Mouse (Mus musculus) cortical plate, adult 2 months (tissue): ENCODE results near the gene Add3. TPM values are rescaled to one million over a fixed set of nuclear protein-coding genes. Genes with fewer than 3 reads are reported as not detected.

Experiments used
- H3K27ac ChIP-seq: fragments of 200-500 bp; 2 replicates; pipeline ENCODE4 v1.5.1; 2012; ENCODE audit warnings: low read length, control low read depth, inconsistent platforms; ENCODE audit not compliant: insufficient read depth
- H3K4me1 ChIP-seq: fragments of 200-500 bp; 2 replicates; pipeline ENCODE4 v1.6.1; 2011; ENCODE audit warnings: low read length; ENCODE audit not compliant: control insufficient read depth, insufficient read depth
- H3K4me3 ChIP-seq: fragments of 200-500 bp; 2 replicates; pipeline ENCODE4 v1.5.1; 2011; ENCODE audit warnings: mild to moderate bottlenecking, low read length, control low read depth; ENCODE audit not compliant: insufficient read depth
- CTCF ChIP-seq: fragments of 200-500 bp; IDR thresholded peaks from 2 replicates; pipeline ENCODE4 v1.5.1; 2011; ENCODE audit warnings: mild to moderate bottlenecking, control low read depth, low read length; ENCODE audit not compliant: insufficient read depth; ENCODE audit errors: extremely low read depth
- POLR2A ChIP-seq: fragments of 200-500 bp; IDR thresholded peaks from 2 replicates; pipeline ENCODE4 v1.6.1; 2011; ENCODE audit warnings: mild to moderate bottlenecking, low read length, control low read depth; ENCODE audit not compliant: insufficient read depth; ENCODE audit errors: extremely low read depth
- polyA plus RNA-seq: library from polyadenylated mRNA; depleted of rRNA; stranded (reverse); fragments of >200 nt; gene quantifications from 2 replicates; pipeline ENCODE4 v1.2.3, GENCODE M21; 2012; rRNA removed

Gene Add3
- 75.3 and 76.7 TPM in 2 replicates for polyA plus RNA-seq

DNA sequence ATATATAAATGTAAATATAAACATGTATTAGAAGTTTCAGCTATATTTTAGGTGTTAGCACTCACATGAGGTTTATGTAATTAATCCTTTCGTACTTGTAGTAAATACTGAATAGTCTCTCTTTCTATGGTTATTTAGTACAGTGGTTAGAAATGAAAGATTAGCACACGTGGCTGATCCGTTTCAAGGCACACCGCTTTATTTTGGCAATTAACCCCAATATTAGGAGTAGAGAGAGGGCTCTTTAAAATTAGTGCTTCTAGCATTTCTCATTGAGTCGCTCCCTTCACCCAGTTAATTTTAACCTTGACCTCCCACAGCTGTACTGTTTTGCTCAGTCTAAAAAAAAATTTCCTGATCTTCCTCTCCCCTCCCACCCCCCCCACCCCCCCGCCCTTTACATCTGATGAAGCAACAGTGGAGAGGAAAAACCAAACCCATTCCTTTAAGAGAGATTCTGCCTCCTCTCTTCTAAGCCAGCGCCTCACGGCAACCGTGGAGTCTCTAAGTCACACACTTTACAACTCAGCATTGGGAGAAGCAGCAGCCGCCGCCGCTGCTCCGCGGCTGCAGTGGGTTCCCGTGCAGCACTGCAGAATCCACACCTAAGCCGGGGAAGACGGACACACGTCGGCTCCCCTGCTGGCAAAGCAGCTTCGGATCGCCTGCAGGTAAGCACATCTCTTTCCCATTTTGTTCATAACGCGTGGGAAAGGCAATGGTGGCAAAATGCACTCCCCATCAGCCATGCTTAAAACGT, at the start of gene Add3:
TSS of gene Add3 (plus strand) at position 400 of the 760 bp plus-strand sequence.
- TF ChIP-seq CTCF (no peak), POLR2A (peak; percentile 75)

DNA sequence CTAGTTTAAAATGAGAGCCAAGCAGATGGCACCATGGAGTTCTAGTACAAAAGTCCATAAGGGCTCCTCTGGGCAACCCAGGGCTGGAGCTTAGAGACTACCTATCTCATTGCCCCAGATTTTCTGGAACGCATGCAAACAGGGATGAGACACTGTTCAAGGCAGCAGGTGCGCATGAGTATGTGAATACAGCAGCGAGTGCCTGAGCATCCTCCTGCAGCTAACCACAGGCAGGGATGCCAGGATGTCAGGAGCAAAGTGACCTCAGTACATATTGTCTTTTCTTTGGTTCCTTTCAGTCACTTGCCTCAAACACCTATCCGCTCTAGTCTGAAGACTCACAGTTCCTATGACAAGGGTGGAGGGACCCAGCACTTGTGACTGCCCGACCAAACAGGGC, 49.6 kb upstream of the Add3 start:
- Histone ChIP-seq H3K27ac (no peak overlapping the region), H3K4me3 (no peak overlapping the region)

More for the DNA sequence above, at the start of gene Add3:
- H3K27ac ChIP-seq = peak within 1 kb of the TSS; percentile 94
- peak within 1 kb of the TSS; percentile 72 for H3K4me3 ChIP-seq
- no peaks in the 10 kb centered on the region for H3K4me1 ChIP-seq

DNA sequence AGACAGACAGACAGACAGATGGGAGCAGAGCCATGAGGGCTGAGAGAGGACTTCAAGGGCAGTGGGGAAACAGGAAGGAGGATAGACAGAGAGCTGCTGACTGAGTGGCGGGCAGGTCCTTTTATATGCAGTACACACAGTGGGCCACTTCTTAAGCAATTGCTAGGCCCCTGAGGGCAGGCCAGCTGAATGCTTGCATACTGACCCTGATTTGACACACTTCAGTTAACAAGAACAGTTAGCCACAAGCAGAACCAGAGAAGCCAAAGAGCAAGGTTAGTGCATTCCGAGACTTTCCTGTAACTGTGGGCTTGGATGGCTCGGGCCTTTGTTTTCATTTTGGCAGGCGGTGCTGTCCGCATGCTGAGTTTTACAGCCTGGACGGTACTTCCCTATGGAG, 48.0 kb upstream of the Add3 start:
- TF ChIP-seq POLR2A (no peak), CTCF (no peak)
- Histone ChIP-seq H3K27ac (no peak overlapping the region), H3K4me3 (no peak overlapping the region), H3K4me1 (no peaks in the 10 kb centered on the region)

More for the DNA sequence above, 49.6 kb upstream of the Add3 start:
- no peaks in the 10 kb centered on the region for H3K4me1 ChIP-seq
- no peak for TF ChIP-seq POLR2A
- TF ChIP-seq CTCF = no peak

DNA sequence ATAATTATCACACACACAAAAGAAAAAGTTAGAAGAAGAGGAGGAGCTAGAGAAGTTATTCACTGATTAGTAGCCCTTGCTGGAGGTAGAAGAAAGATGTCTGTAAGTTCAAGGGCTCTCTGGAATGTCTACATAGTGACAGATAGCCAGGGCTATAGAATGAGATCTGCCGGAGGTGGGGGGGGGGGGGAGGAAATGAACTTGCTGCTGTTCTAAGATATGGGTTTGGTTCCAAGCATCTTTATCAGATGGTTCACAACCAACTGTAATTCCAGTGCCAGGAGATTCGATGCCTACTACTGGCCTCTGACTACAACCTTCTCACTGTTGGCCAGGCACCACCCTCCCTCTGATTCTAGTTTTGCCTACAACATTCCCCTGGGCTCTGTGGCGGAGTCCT, 46.9 kb upstream of the Add3 start:
- Histone ChIP-seq H3K4me3 (no peak overlapping the region), H3K4me1 (no peaks in the 10 kb centered on the region), H3K27ac (no peak overlapping the region)
- TF ChIP-seq POLR2A (no peak), CTCF (no peak)

DNA sequence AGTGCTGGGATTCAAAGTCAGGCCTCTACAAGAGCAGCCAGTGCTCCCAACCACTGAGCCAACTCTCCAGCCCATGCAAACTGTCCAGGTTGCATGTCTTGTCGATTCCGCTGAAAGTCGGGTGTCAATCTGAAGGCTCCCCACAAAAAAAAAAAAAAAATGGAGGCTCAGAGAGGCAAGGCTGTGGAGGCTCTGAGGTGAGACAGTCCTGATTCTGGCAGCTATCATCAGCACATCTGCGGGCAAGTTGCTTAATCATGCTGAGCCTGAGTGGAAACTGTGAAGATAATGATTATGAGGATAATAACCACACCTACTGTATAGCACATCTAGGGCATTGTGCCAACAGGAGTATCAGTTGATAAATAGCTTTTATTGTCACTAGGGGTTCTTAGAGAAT, 45.6 kb upstream of the Add3 start:
- TF ChIP-seq POLR2A (no peak), CTCF (no peak)
- Histone ChIP-seq H3K4me1 (no peaks in the 10 kb centered on the region), H3K4me3 (no peak overlapping the region), H3K27ac (no peak overlapping the region)

DNA sequence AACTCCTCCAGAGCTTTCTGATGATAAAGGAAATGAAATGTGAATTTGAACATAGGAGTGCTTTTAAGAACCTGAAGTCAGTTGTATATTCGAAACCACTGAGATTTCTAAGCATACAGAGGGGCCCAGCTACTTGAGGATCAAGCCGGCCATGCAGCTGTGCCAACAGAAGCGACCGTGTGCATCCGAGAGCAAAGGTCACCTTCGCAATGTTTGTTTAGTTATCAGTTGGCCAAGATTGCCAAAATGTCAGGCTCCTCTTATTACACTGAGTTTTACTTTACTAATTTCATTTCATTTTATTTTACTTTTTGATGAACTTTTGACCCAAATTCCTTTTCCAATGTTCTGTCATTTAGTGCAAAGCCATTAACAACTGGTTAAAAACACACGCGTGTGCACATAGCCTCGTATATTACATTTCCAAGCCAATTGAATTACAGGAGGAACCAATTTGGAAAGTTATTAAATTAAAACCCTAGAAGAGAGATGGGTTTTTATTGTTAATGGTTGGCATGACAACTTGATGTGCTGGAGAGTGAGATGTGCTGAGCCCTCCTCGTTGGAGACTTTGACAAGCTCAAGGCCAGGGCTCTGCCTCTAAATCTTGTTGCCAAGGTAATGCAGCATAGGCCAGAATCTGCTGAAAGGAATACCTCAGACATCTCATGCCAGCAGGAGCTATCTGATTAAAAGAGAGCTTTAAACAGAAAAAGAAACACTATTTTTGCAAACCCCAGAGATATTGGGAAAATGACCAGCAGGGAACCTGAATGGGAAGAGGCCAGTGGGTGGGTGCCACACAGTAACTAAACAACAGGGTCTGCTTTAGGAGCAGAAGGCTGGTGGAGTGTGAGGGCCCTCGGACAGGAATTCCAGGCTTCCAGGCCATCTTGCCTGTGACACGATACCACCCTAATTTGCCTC, 38.6 kb upstream of the Add3 start:
- Histone ChIP-seq H3K4me1 (no peaks in the 10 kb centered on the region), H3K4me3 (no peak overlapping the region), H3K27ac (no peak overlapping the region)
- TF ChIP-seq CTCF (no peak), POLR2A (no peak)

DNA sequence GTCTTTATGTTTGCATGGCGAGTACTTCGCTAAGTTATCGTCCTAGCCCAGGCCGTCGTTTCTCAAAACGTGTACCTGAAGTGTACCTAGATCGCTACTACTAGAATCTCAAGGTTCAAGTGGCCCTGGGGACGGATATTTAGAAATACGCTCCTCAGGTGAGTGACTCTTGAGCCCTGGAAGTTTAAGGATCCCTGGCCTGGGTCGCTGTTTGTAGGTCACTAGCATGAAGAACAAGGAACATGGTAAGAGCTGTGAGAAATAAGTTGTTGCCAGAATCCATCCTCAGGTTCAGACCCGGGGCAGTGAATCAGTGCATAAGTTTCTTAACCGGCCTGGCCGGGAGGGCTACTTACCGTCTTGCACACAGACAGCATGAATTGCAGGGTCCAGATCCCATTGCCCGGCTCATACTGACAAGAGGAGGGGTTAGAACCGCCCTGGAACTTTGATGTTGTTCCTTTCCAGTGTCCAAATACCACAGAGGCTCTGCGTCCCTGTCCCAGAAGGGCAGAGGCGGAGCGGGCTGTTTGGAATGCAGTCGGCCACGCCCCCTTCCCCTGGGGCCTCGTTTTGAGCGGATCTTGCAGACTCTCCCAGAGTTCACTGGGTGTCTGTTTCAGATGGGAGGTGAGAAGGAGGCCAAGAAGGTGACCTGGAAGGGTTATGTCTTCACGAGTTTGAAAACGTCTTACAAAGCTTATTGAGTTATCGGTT, 34.7 kb upstream of the Add3 start:
- no peak for TF ChIP-seq POLR2A
- no peak for TF ChIP-seq CTCF
- H3K4me3 ChIP-seq = no peak overlapping the region
- no peaks in the 10 kb centered on the region; the same call in 1 of the 2 replicates for H3K4me1 ChIP-seq
- no peak overlapping the region for H3K27ac ChIP-seq

DNA sequence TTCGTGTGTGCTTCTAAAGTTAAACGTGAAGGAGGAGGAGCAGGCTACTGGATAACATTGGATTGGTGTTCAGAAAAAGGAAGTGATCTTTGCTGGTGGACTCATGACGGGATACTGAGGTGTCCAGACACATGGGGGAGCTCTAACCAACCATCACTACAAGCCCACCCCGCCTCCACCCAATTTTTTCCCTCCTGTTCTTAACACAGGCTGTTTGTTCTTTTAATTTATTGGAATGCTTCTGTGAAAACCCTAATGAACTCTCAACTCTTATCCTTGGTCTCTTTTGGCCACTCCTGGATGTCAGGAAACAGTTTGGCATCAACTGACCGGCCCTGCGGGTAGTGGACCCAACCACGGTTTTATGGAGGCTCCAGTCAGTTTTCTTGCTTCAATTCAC, 33.3 kb upstream of the Add3 start:
- TF ChIP-seq POLR2A = no peak
- TF ChIP-seq CTCF = peak; percentile 25; the same call in 1 of the 2 replicates
- H3K27ac ChIP-seq = peak overlapping the region; percentile 37; the same call in 1 of the 2 replicates
- no peaks in the 10 kb centered on the region; the same call in 1 of the 2 replicates for H3K4me1 ChIP-seq
- H3K4me3 ChIP-seq = no peak overlapping the region
